Mouse (Mus musculus): Measurements from ENCODE around the gene Hecw2. TPM values are rescaled to one million over a fixed set of nuclear protein-coding genes. Genes with fewer than 3 reads are reported as not detected.

The Hecw2 gene
- not detected for polyA plus RNA-seq (2017; shearing (Covaris generic))

DNA sequence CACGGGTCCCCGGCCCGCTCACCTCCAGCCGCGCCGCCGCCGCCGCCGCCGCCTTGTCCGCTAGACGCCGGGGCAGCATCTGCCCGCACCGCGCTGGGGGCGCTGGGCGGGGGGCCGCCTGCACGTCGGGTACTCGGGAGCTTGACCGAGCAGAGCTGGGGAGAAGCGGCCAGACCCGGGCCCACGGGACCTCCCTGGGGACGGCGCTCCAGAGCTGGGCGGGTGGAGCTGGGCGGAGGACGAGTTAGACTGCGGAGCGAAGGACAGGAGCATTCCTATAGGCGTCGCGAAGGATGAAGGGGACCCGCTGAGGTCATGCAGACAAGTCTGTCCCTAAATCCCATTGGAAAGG lies at the start of gene Hecw2:
Hecw2 (minus strand) TSS at position 215 of the 352 bp plus-strand sequence.

DNA sequence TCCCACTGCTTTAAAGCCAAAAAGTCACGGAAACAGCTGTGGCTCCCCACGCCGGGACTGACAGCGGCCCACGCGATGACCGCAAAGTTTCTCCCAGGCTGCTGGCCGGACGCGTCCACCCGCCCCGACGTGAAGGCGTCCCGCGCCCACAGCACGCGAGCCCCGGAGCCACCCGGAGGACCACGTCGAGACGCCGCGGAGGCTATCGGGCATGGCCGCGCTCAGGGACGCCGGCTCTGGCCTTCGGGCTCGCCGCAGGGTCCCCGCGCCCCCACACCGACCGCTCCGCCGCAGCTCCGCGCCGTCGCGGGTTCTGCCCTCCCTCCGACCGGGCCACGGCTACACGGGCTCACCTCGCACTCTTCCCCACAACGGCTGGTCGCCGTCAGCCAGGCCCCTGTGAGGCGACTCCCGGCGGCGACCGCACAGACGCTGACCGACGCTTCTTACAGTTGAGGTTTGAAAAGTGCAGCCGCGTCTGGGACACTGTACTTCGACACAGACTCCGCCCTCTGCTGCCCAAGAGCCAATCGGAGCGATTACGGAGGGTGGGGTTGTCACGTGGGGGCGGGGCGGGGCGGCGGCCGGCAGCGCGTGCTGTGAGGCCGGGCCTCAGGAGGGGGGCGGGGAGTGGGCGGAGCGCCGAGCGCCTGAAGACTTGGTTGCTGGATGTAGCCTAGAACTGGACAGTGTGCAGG lies 410.1 kb downstream of the Hecw2 start, which contains the start of gene Stk17b:
Stk17b (minus strand) TSS at position 504 of the 698 bp plus-strand sequence.

Other genes with a start within 250 kb of the Hecw2 start
- 0.23 TPM for gene Ccdc150, start 55.5 kb upstream of the Hecw2 start, polyA plus RNA-seq (2017; shearing (Covaris generic))
- gene Gtf3c3, start 243.8 kb upstream of the Hecw2 start, polyA plus RNA-seq (2017; shearing (Covaris generic)) = 19.7 TPM